Mouse (Mus musculus) embryo, embryonic 11 days (tissue): ENCODE measurements around the gene Oser1.
"Not testable (repeated sequence)": the region's sequence is repeated elsewhere in the genome, so short reads cannot be mapped to it uniquely, and the experiment has no call there.

Experiments
- DNase-seq: peaks from one replicate; pipeline ENCODE4 v3.0.0-alpha.2; 2015

Oser1 gene

GRCm38 (mm10) chr2:163424597-163424996 lies at the start of gene Oser1:
TSS of gene Oser1 (minus strand) at chr2:163424697.
- DNase-seq, result no peak

GRCm38 (mm10) chr2:163472466-163472851 lies 48.0 kb upstream of the Oser1 start, which contains the start of gene Fitm2:
TSS of gene Fitm2 (minus strand) at chr2:163472629.
- DNase-seq, result peak; percentile 95

GRCm38 (mm10) chr2:163471710-163472465 lies 47.4 kb upstream of the Oser1 start:
- DNase-seq, result no peak

- DNase-seq, result no peak
These were observed 46.6 kb upstream of the Oser1 start for GRCm38 (mm10) chr2:163471136-163471535.

GRCm38 (mm10) chr2:163469711-163470110 lies 45.2 kb upstream of the Oser1 start:
- DNase-seq, result no peak

GRCm38 (mm10) chr2:163468866-163469265 lies 44.4 kb upstream of the Oser1 start:
- no peak for DNase-seq

GRCm38 (mm10) chr2:163467585-163467984 lies 43.1 kb upstream of the Oser1 start:
- no peak for DNase-seq

GRCm38 (mm10) chr2:163466771-163467170 lies 42.3 kb upstream of the Oser1 start:
- no peak for DNase-seq

GRCm38 (mm10) chr2:163464562-163464961 lies 40.1 kb upstream of the Oser1 start:
- no peak for DNase-seq

GRCm38 (mm10) chr2:163463998-163464397 lies 39.5 kb upstream of the Oser1 start:
- DNase-seq, result no peak

- no peak for DNase-seq
These were observed 38.8 kb upstream of the Oser1 start for GRCm38 (mm10) chr2:163463251-163463769.

GRCm38 (mm10) chr2:163462801-163463200 lies 38.3 kb upstream of the Oser1 start:
- DNase-seq, result no peak

GRCm38 (mm10) chr2:163462386-163462785 lies 37.9 kb upstream of the Oser1 start:
- no peak for DNase-seq

- DNase-seq, result not testable (repeated sequence)
These were observed 36.8 kb upstream of the Oser1 start for GRCm38 (mm10) chr2:163461307-163461706.

GRCm38 (mm10) chr2:163460622-163461021 lies 36.1 kb upstream of the Oser1 start:
- DNase-seq, result no peak

GRCm38 (mm10) chr2:163459380-163459779 lies 34.9 kb upstream of the Oser1 start:
- no peak for DNase-seq

GRCm38 (mm10) chr2:163458539-163459265 lies 34.2 kb upstream of the Oser1 start:
- DNase-seq, result no peak

GRCm38 (mm10) chr2:163453378-163453777 lies 28.9 kb upstream of the Oser1 start:
- DNase-seq, result no peak

- DNase-seq, result no peak
These were observed 28.2 kb upstream of the Oser1 start for GRCm38 (mm10) chr2:163452738-163453137.

GRCm38 (mm10) chr2:163450668-163451295 lies 26.3 kb upstream of the Oser1 start:
- DNase-seq, result no peak

- no peak for DNase-seq
These were observed 24.8 kb upstream of the Oser1 start for GRCm38 (mm10) chr2:163449276-163449675.

GRCm38 (mm10) chr2:163447375-163447774 lies 22.9 kb upstream of the Oser1 start:
- DNase-seq, result no peak

- DNase-seq, result no peak
These were observed 19.5 kb upstream of the Oser1 start for GRCm38 (mm10) chr2:163444017-163444416.
